Mouse (Mus musculus) heart, embryonic 16.5 days (tissue): ENCODE data around the gene Dnajc3. TPM values are rescaled to one million over a fixed set of nuclear protein-coding genes. Genes with fewer than 3 reads are reported as not detected.
A peak's percentile ranks its signal among the peaks of the same experiment; 100 is the strongest.

ENCODE experiments used
- ATAC-seq: fragments of 200-750 bp; cut with Nextera tagmentation; replicated peaks from 2 replicates; pipeline ENCODE4 v1.8.0; 2017; ENCODE audit warnings: moderate number of reproducible peaks; ENCODE audit not compliant: insufficient read depth, low FRiP score; ENCODE audit errors: extremely low read depth
- H3K27ac ChIP-seq: fragments of 300-500 bp; sonication (generic); 2 replicates; pipeline ENCODE4 v1.5.1; 2014; ENCODE audit warnings: mild to moderate bottlenecking, low read length, control low read depth, moderate library complexity
- H3K27me3 ChIP-seq: fragments of 300-500 bp; sonication (generic); 2 replicates; pipeline ENCODE4 v1.6.1; 2014; ENCODE audit warnings: low read length, mixed read lengths; ENCODE audit not compliant: control insufficient read depth, insufficient read depth
- H3K36me3 ChIP-seq: fragments of 300-500 bp; sonication (generic); 2 replicates; pipeline ENCODE4 v1.6.1; 2014; ENCODE audit not compliant: control insufficient read depth, insufficient read depth
- H3K4me1 ChIP-seq: fragments of 300-500 bp; sonication (generic); 2 replicates; pipeline ENCODE4 v1.6.1; 2014; ENCODE audit warnings: low read length, mixed read lengths; ENCODE audit not compliant: control insufficient read depth, insufficient read depth
- H3K4me2 ChIP-seq: fragments of 300-500 bp; sonication (generic); 2 replicates; pipeline ENCODE4 v1.6.1; 2014; ENCODE audit warnings: low read depth, mild to moderate bottlenecking, control low read depth, low read length
- H3K4me3 ChIP-seq: fragments of 300-500 bp; sonication (generic); 2 replicates; pipeline ENCODE4 v1.5.1; 2014; ENCODE audit warnings: mild to moderate bottlenecking, control low read depth, low read length
- H3K9ac ChIP-seq: fragments of 300-500 bp; sonication (generic); 2 replicates; pipeline ENCODE4 v1.6.1; 2014; ENCODE audit warnings: low read length, control low read depth
- H3K9me3 ChIP-seq: fragments of 300-500 bp; sonication (generic); replicated peaks from 2 replicates; pipeline ENCODE4 v1.6.1; 2016; ENCODE audit warnings: low read length; ENCODE audit not compliant: control insufficient read depth
- WGBS: fragments of 180-500 bp; shearing (Covaris S2); extraction: QIAGEN DNeasy Blood & Tissue Kit; methylation state at CpG from one replicate; pipeline ENCODE4 v1.1.7; 2014; 5-methylcytosine and 5-hydroxymethylcytosine counted together
- polyA plus RNA-seq: library from polyadenylated mRNA; unstranded; fragments of >200 nt; fragmentation: Nextera tagmentation; extraction: Ambion mirVana; gene quantifications from 2 replicates; pipeline ENCODE4 v1.2.1, GENCODE M21; 2015

Gene Dnajc3
- polyA plus RNA-seq, 1 experiment from 2014 or later, result 31.0 TPM

DNA sequence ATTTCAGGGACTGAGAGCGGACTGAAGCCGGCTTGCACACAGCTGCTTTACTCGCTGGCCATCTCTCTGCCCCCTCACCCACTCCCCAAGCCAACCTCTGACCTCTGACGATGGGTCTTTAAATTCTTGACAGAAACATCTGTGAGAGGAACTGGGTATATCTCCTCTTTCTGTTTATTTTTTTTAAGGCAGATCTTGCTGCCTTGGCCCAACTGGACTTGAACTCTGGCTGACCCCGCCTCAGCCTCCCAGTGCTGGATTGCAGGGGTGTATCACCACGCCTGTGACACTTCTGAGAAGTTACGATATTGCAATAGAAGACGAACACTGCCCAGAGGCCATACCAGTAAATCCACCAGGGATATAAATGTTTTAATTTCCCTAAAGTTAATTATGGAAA is 27.9 kb upstream of the Dnajc3 start:
- no peak overlapping the region for H3K9ac ChIP-seq
- H3K4me3 ChIP-seq, result no peak overlapping the region
- no peaks in the 10 kb centered on the region for H3K27me3 ChIP-seq
- H3K36me3 ChIP-seq, result peaks cover 4% of the 10 kb centered on the region; the same call in 1 of the 2 replicates
- no peaks in the 10 kb centered on the region for H3K9me3 ChIP-seq
- no peak for ATAC-seq
- no peak overlapping the region for H3K4me2 ChIP-seq
- no peak overlapping the region for H3K27ac ChIP-seq
- WGBS, result 69% methylated on average over 8 of the region's 8 CpGs
- peaks cover 6% of the 10 kb centered on the region; the same call in 1 of the 2 replicates for H3K4me1 ChIP-seq

- Histone ChIP-seq H3K4me2 (peak overlapping the region; percentile 29; the same call in 1 of the 2 replicates), H3K9ac (no peak overlapping the region), H3K4me1 (peaks cover 6% of the 10 kb centered on the region; the same call in 1 of the 2 replicates), H3K4me3 (0 out of 2 replicates have a peak overlapping the region, but pooled peaks have one; percentile 6), H3K27me3 (no peaks in the 10 kb centered on the region), H3K27ac (no peak overlapping the region), H3K9me3 (no peaks in the 10 kb centered on the region), H3K36me3 (peaks cover 4% of the 10 kb centered on the region; the same call in 1 of the 2 replicates)
- 58% methylated on average over 29 of the region's 29 CpGs for WGBS
- ATAC-seq, result 0 out of 2 replicates have a peak, but pooled peaks have one; percentile 17
Observed at GRCm38 (mm10) chr14:118910332-118911222, 27.2 kb upstream of the Dnajc3 start.

- H3K4me3 ChIP-seq, result no peak overlapping the region
- peaks cover 4% of the 10 kb centered on the region; the same call in 1 of the 2 replicates for H3K36me3 ChIP-seq
- no peak for ATAC-seq
- H3K9ac ChIP-seq, result no peak overlapping the region
- no peak overlapping the region for H3K4me2 ChIP-seq
- H3K4me1 ChIP-seq, result peaks cover 6% of the 10 kb centered on the region; the same call in 1 of the 2 replicates
- H3K9me3 ChIP-seq, result no peaks in the 10 kb centered on the region
- no peak overlapping the region for H3K27ac ChIP-seq
- no peaks in the 10 kb centered on the region for H3K27me3 ChIP-seq
- WGBS, result 85% methylated on average over 6 of the region's 6 CpGs
Observed at GRCm38 (mm10) chr14:118911521-118911920, 26.3 kb upstream of the Dnajc3 start.

- Histone ChIP-seq H3K27ac (no peak overlapping the region), H3K9me3 (no peaks in the 10 kb centered on the region), H3K4me3 (no peak overlapping the region), H3K9ac (no peak overlapping the region), H3K4me1 (no peaks in the 10 kb centered on the region), H3K36me3 (peaks cover 7% of the 10 kb centered on the region; the same call in 1 of the 2 replicates), H3K27me3 (no peaks in the 10 kb centered on the region), H3K4me2 (no peak overlapping the region)
- ATAC-seq, result no peak
- 50% methylated on average over 5 of the region's 5 CpGs for WGBS
Observed at GRCm38 (mm10) chr14:118913651-118914050, 24.1 kb upstream of the Dnajc3 start.

DNA sequence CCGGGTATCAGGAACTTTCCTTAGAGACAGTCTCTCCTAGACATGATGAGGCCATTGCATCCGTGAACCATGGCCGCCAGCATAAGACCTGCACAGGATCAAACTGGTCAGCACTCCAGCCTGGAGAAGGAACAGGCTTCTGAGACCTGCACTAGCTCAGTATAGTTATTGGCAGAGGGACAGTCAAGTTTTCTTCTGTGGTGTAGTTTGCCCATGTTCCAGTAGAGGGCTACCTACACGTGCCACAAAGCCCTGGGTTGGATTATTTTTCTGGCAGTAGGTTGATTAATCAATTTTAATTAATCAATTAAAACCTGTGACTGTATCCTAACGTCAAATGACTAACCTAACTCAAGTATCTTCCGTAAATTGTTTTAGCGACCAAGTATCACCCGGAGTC is 18.8 kb upstream of the Dnajc3 start:
- H3K36me3 ChIP-seq, result peaks cover 4% of the 10 kb centered on the region; the same call in 1 of the 2 replicates
- no peak overlapping the region for H3K9ac ChIP-seq
- H3K9me3 ChIP-seq, result no peaks in the 10 kb centered on the region
- peaks cover 12% of the 10 kb centered on the region for H3K4me1 ChIP-seq
- no peak overlapping the region for H3K4me2 ChIP-seq
- H3K4me3 ChIP-seq, result no peak overlapping the region
- H3K27me3 ChIP-seq, result 0 out of 2 replicates have a peak, but pooled peaks cover 5% of the 10 kb centered on the region
- WGBS, result 64% methylated on average over 8 of the region's 8 CpGs
- ATAC-seq, result no peak
- H3K27ac ChIP-seq, result no peak overlapping the region

DNA sequence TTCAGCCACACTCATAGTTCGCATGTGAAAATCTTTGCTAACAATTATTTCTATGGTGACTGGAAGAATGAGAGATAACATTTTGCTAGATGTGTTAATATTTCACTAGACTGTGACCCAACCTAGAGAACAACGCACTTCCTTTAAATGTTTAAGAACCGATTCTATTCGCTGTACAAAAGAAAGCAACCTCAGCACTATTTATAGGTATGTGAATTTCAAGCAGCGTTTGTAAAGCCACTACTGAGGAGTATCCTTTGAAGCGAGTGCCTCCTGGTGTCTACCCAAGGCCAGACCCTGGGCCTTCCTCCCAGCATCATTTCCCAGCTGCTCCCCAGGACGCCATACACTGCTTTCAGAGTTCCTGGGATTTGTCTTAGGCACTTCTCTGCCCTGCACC is 17.1 kb upstream of the Dnajc3 start:
- no peak overlapping the region for H3K4me3 ChIP-seq
- 58% methylated on average over 7 of the region's 7 CpGs for WGBS
- no peak overlapping the region for H3K27ac ChIP-seq
- no peak overlapping the region for H3K9ac ChIP-seq
- no peak overlapping the region for H3K4me2 ChIP-seq
- peaks cover 4% of the 10 kb centered on the region; the same call in 1 of the 2 replicates for H3K36me3 ChIP-seq
- ATAC-seq, result no peak
- no peaks in the 10 kb centered on the region for H3K9me3 ChIP-seq
- peaks cover 21% of the 10 kb centered on the region for H3K4me1 ChIP-seq
- H3K27me3 ChIP-seq, result 0 out of 2 replicates have a peak, but pooled peaks cover 5% of the 10 kb centered on the region

GRCm38 (mm10) chr14:118922251-118922650 is 15.5 kb upstream of the Dnajc3 start:
- no peaks in the 10 kb centered on the region for H3K9me3 ChIP-seq
- H3K27me3 ChIP-seq, result 0 out of 2 replicates have a peak, but pooled peaks cover 5% of the 10 kb centered on the region
- no peak for ATAC-seq

DNA sequence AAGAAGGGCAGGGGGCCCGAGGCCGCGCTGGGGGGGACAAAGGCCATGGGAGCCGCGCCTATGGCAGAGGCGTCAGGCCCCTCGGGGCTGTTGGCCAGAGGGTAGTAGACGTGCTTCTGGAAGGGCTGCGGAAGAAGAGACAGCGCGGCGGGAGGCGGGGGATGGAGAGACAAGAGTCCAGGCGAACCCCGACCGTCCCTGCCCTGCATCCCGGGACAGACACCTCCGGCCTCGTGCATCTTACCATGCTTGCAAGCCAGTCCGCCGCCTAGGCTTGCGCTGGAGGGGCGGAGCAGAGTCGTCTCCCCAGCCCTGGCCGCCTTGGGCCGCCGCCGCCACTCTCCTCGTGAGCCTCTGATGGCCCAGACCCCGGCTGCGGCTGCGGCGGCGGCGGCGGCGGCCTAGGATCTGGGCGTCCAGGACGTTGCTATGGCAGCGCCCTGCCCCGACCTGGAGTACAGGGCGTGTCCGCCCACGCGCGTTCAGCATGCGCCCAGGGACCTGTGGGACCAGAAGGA is 15.1 kb upstream of the Dnajc3 start:
- no peak overlapping the region for H3K27ac ChIP-seq
- H3K4me2 ChIP-seq, result peak overlapping the region; percentile 89
- peak overlapping the region; percentile 62 for H3K9ac ChIP-seq
- H3K9me3 ChIP-seq, result no peaks in the 10 kb centered on the region
- H3K27me3 ChIP-seq, result 0 out of 2 replicates have a peak, but pooled peaks cover 5% of the 10 kb centered on the region
- H3K36me3 ChIP-seq, result peaks cover 4% of the 10 kb centered on the region; the same call in 1 of the 2 replicates
- 0 out of 2 replicates have a peak, but pooled peaks have one; percentile 10 for ATAC-seq
- H3K4me3 ChIP-seq, result peak overlapping the region; percentile 47
- peaks cover 24% of the 10 kb centered on the region for H3K4me1 ChIP-seq
- WGBS, result under 1% methylated on average over 47 of the region's 47 CpGs

More at GRCm38 (mm10) chr14:118922251-118922650, 15.5 kb upstream of the Dnajc3 start:
- Histone ChIP-seq H3K27ac (no peak overlapping the region), H3K4me1 (peaks cover 24% of the 10 kb centered on the region), H3K9ac (peak overlapping the region; percentile 62), H3K36me3 (peaks cover 4% of the 10 kb centered on the region; the same call in 1 of the 2 replicates), H3K4me2 (peak overlapping the region; percentile 89), H3K4me3 (peak overlapping the region; percentile 47)
- 39% methylated on average over 22 of the region's 22 CpGs for WGBS
